Mouse (Mus musculus) T-helper 1 cell (primary cell): ENCODE measurements around the gene Gm9821.

Experiments
- in situ Hi-C: fragments of 300-600 bp; cut with MboI, MseI; formaldehyde crosslinking; loops from one replicate; pipeline ENCODE4 v1.15.1; 2025; ENCODE audit warnings: high pct_unique_total_duplicates

Gene Gm9821

DNA sequence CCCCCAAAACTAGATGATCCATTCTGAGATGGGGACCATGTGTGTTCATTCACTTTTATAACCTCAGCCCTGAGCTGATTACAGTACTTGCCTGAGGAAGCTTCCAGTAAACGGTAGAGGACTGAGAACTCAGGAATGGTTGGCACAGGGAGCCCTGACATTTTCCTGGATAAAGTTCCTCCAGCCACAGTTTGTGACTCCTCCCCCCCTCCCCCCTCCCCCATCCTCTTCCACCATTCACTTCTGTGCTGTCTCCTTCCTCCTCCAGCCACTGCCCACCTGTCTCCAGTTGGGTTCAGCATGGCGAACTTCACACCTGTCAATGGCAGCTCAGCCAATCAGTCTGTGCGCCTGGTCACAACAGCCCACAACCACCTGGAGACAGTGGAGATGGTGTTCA lies 18.6 kb upstream of the Gm9821 start, which contains the start of gene Chrm4:
Gene Chrm4 (plus strand): TSS at position 301 of the 400 bp plus-strand sequence.
- in situ Hi-C loops, result no loop called here

GRCm38 (mm10) chr2:91927826-91928533 lies 17.5 kb upstream of the Gm9821 start:
- in situ Hi-C loops, result no loop called here

GRCm38 (mm10) chr2:91928534-91929350 lies 16.8 kb upstream of the Gm9821 start:
- in situ Hi-C loops, result no loop called here

GRCm38 (mm10) chr2:91929455-91929854 lies 16.0 kb upstream of the Gm9821 start:
- in situ Hi-C loops, result no loop called here

DNA sequence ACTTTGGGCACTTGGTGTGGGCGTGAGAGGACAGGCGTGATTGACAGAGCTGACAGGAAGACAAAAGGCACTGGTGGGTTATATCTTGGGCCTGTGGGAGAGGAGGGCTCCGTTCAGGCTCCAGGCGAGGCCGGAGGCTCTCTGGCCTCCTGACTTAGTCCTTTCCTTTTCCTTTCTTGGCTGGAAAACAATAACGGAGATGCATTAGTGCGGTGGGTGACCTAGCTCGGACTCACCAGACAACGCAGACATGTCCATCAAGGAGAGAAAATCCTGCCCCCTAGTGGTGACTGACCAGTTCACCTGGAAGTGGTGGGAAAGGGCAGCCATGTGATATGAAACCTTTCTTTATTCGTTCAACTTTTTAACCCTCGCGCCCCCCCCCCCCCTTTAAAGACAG lies 15.6 kb upstream of the Gm9821 start:
- in situ Hi-C loops, result no loop called here

DNA sequence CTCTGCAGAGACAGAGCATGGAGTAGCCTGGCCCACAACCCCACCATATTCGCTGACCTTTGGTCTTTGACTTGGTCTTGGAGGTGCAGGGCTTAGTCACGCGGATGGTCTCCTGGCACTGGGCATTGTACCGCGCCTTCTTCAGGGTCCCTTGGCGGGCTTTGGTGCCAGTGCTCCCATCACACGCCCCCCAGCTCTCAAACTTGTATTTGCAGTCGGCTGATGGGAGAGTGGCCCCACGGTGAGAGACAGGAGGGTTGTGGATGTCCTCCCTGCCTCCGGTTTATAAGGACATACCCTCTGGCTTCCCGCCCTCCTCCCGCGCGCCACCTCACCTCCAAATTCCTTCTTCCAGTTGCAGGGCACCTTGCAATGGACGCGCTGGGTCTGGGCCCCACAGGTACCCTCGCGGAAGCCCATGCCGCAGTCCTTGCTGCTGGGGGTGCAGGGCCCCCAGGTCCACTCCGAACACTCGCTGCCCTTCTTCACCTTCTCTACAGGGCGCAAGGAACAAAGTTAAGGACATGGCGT lies 14.7 kb upstream of the Gm9821 start:
- in situ Hi-C loops, result no loop called here

DNA sequence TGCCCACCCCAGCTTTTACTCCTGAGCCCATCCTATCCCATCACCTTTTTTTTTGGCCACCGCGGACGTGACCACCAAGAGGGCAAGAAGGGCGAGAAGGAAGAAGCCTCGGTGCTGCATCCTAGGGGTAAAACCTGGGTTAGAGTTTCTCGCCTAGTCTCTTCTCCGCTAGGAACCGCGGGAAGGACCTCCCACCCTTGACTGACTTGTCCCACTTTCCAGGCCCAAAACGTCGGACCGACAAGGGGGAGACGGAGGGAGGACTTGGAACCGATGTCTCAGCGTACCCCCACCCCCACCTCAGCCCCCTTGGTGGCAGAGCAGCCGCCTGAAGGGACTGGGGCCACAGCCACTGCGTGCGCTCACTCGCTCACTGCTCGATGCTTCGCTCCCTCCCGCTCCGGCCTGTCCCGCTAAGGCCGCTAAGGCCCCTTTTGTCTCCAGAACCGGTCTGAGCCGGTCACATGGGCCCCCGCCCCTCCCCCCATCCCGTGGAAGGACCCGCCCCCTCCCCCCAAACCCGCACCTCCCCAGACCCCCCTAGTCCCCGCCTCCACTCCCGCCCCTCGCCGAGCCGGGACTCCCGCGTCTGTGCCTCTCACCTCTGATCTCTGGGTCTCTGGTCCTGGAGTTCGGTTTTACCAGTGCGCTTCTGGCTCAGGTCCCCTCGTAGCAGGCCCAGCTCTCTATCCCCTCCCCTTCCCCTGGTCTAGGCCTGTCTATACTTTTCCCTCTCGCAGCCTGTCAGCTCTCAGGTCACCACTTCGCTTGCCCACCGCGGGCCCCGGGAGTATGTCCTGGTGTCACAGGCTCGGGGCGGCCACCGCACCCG lies 14.0 kb upstream of the Gm9821 start:
- in situ Hi-C loops, result no loop called here

- in situ Hi-C loops, result no loop called here
Measured at GRCm38 (mm10) chr2:91932160-91932711, 13.3 kb upstream of the Gm9821 start, which contains the start of gene Mdk. Gene Mdk (minus strand): TSS chr2:91932297.

- in situ Hi-C loops, result no loop called here
Measured at GRCm38 (mm10) chr2:91932737-91933350, 12.7 kb upstream of the Gm9821 start.

DNA sequence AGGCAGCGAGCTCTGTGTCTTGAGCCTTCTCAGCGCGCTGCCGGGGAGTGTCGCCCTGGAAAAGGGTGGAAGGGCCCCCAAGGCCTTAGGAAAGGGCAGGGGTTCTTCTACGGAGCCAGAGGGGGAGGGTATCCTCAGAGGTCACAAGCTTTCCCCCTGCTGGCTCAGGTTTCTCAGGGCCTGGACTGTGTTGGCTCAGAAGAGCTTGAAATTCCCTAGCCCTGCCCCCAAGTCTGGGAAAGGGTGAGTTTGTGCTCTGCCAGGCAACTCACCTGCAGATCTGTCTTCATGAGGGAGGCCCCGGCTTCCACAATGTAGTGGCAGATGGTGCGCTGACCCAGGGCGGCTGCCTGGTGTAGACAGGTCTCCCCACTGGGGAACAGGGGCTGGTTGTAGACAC lies 12.0 kb upstream of the Gm9821 start:
- in situ Hi-C loops, result no loop called here

DNA sequence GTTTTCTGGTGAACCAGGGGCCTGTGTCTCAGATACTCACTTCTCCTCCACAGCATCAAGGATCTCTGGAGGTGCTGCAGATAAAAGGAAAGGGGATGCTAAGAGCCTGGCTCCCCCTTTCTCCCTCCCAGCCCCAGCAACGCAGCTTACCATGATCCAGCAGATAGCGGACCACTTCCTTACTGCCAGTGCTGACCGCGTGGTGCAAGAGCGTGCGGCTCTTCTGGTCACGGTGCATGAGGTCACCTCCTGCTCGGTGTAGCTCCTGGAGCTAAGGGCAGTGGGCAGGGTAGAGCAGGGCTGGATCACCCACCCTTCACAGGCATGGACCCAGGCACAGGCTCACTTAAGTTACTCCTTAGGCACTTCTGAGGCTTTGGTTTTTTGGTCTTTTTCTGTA lies 11.5 kb upstream of the Gm9821 start:
- in situ Hi-C loops, result no loop called here

DNA sequence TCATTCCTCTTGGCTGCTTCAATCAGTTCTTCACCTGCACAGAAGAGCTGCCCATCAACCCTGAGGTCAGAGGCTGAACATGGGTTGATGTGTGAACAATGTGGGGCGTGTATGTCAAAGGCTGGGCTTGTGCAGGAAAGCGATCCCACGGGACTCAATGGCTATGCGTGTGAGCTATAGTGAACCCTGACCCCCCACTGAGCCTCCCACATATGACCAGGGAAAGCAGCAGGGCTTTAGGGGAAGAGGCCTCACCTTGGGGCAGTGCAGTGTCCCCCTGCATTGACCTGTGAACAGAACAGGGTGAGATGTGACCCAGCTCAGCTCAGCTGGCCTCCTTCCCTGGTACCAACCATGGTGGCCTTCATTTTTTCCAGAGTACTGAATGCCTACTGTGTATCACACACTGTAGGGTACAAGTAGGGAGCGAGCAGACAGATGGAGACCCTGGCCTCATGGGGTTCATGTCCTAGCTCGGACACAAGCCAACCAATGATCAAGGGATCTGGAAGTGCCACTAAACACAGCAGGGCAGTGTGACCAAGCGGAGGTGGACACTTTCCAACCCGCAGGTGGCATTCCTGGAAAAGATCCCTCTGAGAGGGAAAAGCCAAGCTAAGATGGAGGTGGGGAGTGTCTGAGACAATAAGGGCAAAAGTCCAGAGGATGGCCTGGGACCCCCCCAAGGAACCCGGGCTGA lies 10.5 kb upstream of the Gm9821 start:
- in situ Hi-C loops, result no loop called here

DNA sequence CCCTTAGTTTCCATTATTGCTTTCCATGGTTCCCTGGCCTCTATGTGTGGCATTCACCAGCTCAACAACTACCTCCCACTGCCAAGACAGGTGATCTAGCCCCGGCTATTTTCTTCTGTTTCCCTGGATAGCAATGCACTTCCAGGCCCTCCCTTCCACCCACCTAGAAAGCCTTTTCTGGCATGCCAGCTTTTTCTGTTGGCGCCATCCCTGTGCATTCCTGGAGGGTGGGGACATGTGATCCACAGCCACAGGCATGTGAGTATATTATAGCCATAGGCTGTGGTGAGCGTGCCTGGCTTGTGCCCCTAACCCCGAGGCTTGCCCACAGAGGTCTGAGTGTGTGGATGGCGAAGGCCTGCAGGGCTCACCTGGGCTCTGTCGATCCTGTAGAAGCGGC lies 9.3 kb upstream of the Gm9821 start:
- in situ Hi-C loops, result no loop called here

DNA sequence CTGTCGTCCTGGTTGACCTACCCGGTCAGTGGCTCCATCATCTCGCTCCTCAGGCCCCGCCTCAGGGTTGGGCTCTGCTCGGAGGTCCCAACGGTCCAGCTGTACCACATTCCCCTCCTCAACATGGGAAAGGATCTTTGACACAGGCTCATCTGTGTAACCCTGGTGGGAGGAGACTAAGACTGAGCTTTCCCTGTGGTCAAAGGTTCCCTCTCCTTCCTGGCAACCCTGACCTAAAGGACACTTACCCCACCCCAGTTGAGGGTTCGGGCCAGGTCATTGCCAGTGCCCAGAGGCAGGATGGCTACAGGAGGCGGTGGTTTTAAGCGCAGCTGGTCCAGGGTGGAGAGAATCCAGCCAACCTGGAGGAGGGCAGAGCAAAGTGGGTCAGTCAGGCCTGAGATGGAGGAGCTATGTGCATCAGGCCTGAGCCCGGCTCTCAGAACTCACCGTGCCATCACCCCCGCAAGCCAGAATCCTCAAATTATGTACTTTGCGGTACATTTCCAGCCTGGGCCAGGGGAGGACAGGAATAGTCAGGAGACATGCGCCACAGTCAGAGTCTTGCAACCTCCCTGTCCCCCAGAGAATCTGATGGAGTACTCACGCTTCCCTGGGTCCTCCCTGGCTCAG lies 6.1 kb upstream of the Gm9821 start:
- in situ Hi-C loops, result no loop called here

DNA sequence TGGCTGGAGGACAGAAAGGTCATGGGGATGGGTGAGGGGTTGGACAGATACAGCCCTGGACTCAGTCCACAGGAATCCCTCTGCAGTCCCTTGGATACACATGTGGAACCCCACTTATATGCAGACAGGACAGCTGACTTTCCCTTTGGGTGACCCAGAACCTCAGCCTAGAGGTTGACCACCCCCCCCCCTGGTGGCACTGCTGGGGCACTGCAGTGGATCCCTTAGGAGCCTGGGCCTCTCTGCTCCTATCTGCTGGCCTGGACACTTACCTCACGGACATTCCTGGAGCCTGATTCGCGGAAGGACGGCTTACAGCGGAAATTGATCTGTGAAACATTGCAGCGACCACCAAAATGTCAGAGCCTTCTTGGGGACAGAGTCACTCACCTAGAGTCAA lies 3.1 kb upstream of the Gm9821 start:
- in situ Hi-C loops, result no loop called here

- in situ Hi-C loops, result no loop called here
Measured at GRCm38 (mm10) chr2:91944170-91944950, 1.1 kb upstream of the Gm9821 start.

DNA sequence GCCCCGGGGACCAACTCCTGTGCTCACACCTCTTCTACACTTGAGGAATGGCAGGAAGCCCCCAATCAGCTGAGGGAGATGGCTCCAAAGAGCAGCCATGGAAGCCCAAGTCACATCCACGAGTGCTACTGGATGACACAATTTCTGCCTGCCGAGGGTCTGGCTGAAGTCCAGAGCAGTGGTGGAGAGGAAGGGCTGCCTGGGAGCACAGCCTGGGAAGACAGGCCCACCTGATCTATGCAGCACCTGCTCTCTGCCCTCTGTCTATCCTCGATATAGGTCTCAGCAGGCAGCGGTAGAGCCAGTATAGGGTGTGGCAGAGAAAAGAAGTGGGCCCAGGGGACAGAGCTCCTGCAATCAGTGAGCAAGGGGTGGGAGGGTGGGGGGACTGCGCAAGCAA lies 1.3 kb downstream of the Gm9821 start:
- in situ Hi-C loops, result no loop called here

DNA sequence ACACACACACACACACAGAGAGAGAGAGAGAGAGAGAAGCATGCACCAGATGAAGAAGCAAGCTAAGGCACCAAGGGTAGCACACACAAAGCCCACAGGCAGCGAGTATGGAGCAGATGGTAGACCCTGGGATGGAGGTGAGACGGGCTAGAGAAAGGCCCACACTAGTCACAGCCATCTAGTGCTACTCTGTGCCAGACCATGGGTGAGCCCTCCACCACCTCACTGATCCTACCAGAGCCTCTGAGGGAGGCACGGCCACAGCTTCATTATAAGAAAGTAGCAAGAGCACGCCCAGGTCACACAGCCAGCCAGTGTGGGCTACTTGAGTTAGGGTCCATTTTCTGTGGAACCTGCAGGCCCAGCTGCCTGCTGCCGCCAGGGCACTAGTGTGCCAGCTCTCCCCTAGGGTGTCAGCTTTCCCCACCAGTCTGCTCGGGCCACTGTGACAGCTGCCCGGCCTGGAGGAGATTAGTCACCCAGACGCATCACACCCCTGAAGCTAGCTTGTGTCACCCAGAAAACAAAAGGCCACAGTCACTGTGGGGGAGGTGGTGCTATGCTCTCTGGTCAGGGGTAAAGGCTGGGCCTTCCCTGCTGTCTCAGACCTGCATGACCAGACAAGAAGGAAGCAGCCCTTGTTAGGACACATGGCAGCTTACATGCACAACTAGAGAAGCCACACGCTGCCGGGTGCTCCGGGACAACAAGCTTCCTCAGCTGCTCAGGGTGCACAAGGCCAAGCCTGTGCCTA lies 2.1 kb downstream of the Gm9821 start:
- in situ Hi-C loops, result no loop called here

DNA sequence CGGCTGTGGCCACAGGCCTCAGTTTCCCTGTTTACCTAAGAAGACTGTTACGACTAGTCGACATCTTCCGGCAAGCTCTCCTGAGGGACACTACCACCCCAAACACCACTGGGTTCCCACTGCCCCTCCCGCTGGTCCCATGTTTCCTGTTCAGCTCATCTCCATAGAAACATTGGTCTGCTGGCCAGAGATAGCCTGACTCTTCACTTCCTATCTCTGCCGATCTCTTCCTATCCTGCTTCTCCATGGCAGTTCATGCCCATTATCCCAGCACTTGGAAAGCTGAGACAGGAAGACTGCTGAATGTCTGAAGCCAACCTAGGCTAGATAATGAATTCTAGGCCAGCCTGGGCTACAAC lies 2.6 kb downstream of the Gm9821 start:
- in situ Hi-C loops, result no loop called here
